Mouse (Mus musculus) adrenal gland (tissue): ENCODE measurements around the gene Fntb.
"Not testable (repeated sequence)": the region's sequence is repeated elsewhere in the genome, so short reads cannot be mapped to it uniquely, and the experiment has no call there.

Experiments
- intact Hi-C: fragments of 180-260 bp; cut with DNase I; formaldehyde crosslinking; loops from one replicate; pipeline ENCODE4 v1.15.1; 2025

Fntb gene

DNA sequence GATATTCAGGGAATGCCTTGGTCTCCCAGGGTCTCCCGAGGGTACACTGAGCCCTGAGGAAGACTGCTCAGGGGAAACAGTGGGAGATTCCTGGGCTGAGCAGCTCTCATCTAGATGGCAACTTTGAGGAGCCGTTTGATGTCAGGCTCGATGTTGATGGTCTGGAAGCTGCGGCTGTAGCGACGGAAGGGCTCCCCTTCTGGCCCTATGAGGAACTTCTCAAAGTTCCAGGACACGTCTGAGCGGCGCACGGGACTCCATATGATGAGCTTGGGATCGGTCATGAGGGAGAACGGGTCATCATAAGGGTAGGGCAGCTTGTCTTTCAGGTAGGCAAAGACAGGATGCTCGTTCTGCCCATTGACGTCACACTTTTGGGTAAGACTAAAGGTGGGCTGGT, 27.2 kb downstream of the Fntb start:
- intact Hi-C loops: not testable (repeated sequence)

- intact Hi-C loops: no loop called here
Observed at GRCm38 (mm10) chr12:76795350-76795749, 30.0 kb downstream of the Fntb start, which contains the start of gene Gpx2. Gene Gpx2, minus strand, starts transcription at chr12:76795554.

- intact Hi-C loops: no loop called here
Observed at GRCm38 (mm10) chr12:76796938-76797539, 31.6 kb downstream of the Fntb start.

- intact Hi-C loops: no loop called here
Observed at GRCm38 (mm10) chr12:76798008-76798720, 32.8 kb downstream of the Fntb start.

- intact Hi-C loops: loop anchor here (10.0 kb wide), 1 partner anchor 158 kb away; no protein-coding TSS in a partner anchor
Observed at GRCm38 (mm10) chr12:76803028-76803427, 37.6 kb downstream of the Fntb start.

GRCm38 (mm10) chr12:76803700-76804252, 38.4 kb downstream of the Fntb start:
- intact Hi-C loops: loop anchor here (10.0 kb wide), 1 partner anchor 159 kb away; no protein-coding TSS in a partner anchor

- intact Hi-C loops: loop anchor here (10.0 kb wide), 1 partner anchor 160 kb away; no protein-coding TSS in a partner anchor
Observed at GRCm38 (mm10) chr12:76805056-76805811, 39.8 kb downstream of the Fntb start.

DNA sequence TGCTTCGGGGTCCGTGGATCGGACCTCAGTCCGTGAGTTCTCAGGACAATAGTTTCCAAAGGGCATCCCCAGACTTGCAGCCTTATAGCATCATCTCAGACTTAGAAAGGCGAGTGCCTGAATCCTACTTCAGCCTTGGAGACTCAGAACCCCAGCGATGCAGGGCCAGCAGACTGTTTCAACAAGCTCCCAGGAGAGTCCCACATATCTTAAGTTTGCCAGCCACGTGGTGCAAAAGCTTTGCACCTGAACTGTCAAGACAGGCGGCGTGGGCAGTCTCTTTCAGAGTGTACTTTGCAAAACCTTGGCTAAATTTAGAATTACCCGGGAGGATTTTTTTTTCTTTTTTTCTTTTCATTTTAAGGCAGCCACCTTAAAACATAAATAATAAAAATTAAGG, 42.4 kb downstream of the Fntb start:
- intact Hi-C loops: loop anchor here (10.0 kb wide), 1 partner anchor 163 kb away; no protein-coding TSS in a partner anchor

DNA sequence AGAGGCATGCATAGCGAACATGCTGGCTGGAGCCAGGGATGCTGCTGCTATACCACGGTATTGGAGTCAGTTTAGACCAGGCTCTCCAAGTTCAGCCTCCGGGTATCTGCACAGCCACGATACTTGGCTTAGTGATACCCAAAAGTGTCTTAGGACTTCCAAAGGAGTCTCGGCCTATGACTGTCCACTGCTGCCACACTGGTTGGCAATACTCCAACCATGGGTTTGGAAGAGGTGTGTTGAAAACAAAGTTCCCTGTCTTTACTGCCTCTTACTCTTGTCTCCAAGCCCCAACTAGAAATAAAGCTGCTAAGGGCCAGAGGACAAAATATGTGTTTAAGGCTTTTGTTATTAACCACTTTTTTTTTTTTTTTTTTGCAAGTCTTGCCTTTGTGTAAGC, 45.1 kb downstream of the Fntb start:
- intact Hi-C loops: no loop called here

GRCm38 (mm10) chr12:76811006-76811405, 45.6 kb downstream of the Fntb start:
- intact Hi-C loops: no loop called here

DNA sequence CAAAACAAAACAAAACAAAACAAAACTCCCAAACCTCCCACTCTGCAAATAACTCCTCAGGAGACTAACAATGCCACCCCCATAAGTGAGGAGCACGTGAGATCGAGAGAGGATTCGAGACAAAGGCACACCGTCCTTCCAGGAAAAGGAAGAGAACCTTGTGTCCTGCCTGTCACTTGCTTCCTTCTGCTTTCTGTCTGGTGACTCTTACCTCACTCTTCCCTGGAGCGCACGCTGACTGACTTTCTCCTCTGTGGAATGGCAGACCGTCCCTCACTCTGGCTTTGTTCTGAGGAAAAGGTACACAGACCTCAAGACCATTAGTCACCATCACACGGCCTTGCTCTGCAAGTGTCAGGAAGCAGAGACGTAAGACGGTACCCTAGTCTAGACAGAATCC, 48.2 kb downstream of the Fntb start:
- intact Hi-C loops: no loop called here

GRCm38 (mm10) chr12:76814120-76814519, 48.7 kb downstream of the Fntb start:
- intact Hi-C loops: no loop called here

DNA sequence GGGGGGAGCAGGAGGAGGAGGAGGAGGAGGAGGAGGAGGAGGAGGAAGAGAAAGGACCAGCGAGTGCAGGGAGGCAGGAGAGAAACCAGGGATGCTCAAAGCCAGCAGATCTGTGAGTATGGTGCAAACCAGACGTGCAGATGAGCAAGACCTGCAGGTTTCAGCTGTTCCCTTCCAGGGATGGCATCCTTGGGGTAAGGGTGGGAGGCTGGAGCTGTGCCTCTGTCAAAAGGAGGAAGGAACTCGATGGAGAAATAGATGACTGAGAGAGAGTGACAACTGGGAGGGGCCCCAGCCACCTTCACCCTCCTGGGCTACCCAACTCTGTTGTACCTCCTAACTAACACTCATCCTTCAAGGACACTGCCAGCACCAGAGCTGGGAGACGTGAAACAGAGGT, 51.3 kb downstream of the Fntb start:
- intact Hi-C loops: no loop called here

- intact Hi-C loops: no loop called here
Observed at GRCm38 (mm10) chr12:76817176-76817575, 51.8 kb downstream of the Fntb start.

DNA sequence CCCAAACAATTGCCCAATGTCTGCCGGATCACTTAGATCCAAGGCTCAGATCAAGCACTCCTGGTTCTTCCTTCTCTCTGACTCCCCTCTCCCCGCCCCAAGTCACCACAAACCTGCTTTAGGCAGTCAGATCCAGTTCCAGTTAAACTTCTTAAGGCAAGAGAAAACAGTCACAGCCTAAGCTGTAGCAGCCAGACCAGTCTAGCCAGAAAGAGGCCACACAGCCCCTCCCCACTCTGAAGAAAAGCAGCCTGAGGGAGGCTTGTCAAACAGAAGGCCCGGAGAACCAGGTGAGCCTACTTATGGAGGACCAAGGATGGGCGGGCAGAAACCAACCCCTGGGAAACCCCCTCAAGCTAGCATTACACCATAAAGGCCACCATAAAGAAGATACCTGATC, 52.7 kb downstream of the Fntb start:
- intact Hi-C loops: no loop called here

- intact Hi-C loops: no loop called here
Observed at GRCm38 (mm10) chr12:76818908-76819307, 53.5 kb downstream of the Fntb start.

DNA sequence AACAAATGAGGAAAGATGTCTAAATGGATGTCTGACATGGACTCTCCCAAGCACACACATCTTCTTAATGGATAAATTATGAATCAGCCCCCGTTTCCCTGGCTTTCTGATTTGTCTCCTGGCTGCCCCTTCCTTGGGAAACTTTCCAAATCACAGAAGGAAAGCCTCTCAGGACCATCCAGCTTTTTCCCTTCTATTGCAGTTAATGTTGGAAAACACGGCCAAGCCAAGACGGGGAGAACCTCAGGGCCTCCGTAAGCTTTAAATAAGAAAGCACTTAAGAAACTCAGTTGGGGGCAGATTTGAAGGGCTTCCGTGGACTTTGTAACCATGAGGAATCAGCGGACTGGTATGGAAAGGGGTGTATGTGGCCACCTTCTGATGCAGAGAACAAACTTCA, 54.4 kb downstream of the Fntb start:
- intact Hi-C loops: no loop called here

DNA sequence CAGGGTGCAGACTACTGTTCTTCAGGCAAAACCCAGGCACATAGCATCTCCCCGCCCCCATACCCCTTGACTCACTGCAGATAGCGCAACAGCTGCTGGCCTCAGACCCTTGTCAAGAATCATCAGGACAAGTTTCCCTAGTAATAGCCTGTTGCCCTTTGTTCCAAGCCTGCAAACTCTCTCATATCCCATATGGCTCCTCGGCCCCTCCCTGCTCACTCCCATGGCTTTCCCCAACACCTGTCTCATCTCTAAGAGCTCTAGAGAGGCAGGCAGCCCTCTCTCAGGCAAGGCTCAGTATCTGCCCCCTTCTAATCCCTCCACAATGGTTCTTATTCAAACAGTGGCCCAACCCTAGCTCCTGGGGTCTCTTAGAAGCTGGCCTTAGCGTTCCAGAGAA, 55.2 kb downstream of the Fntb start:
- intact Hi-C loops: no loop called here

GRCm38 (mm10) chr12:76822002-76822650, 56.7 kb downstream of the Fntb start:
- intact Hi-C loops: no loop called here

- intact Hi-C loops: no loop called here
Observed at GRCm38 (mm10) chr12:76822651-76823041, 57.3 kb downstream of the Fntb start, which contains the start of gene Rab15. Gene Rab15, minus strand, starts transcription at chr12:76822908.

- intact Hi-C loops: no loop called here
Observed at GRCm38 (mm10) chr12:76825283-76825682, 59.9 kb downstream of the Fntb start.
